Mouse (Mus musculus): ENCODE measurements at regions not wholly inside any gene's neighbourhood (a gene's known extent, or its start where the extent isn't known, plus 50 kb on each side); places are given as distances from the start of the nearest gene placed in this dataset.

DNA sequence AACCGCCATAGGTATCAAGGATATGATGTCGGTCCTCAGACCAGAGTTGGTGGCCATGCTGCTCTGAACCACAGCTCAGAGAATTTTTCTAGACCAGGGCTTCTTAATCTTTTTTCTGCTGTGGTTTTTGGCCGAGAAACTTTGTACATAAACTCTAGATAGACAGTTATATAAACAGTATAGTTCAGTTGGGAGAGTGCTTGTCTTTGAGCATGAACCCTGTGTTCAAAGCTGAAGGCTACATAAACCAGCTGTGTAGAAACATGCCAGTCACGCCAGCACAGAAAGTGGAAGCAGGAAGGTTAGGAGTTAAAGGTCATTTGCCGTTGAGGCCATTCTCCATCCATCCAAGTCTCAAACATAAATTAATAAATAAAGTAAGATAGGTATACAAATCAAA is 90.6 kb upstream of the Lclat1 start:
- in situ Hi-C loops (cut with MboI; ENCODE audit: low pct_unique_long_range_greater_than_20kb), result no loop called here
- DNase-seq (ENCODE audit: low read depth, low spot score), result no peak
- CTCF ChIA-PET, result no interaction called here

GRCm38 (mm10) chr17:73022630-73023051 is 85.1 kb upstream of the Lclat1 start:
- DNase-seq (ENCODE audit: low read depth, low spot score), result peak; percentile 44
- CTCF ChIA-PET, result interaction anchor here (1.0 to 1.4 kb wide), 4 partner anchors 9 to 105 kb away, joined by 3 to 6 read pairs (median 4); partner anchors contain the start of gene Lbh
- in situ Hi-C loops (cut with MboI; ENCODE audit: low pct_unique_long_range_greater_than_20kb), result no loop called here
- POLR2A ChIA-PET, result no interaction called here
- no peak for TF ChIP-seq CTCF (IDR thresholded peaks at IDR 0.05)
- peak; percentile 54 for ATAC-seq
- no peaks in the 10 kb centered on the region for H3K27me3 ChIP-seq

More for the DNA sequence above, 90.6 kb upstream of the Lclat1 start:
- H3K27me3 ChIP-seq, result no peaks in the 10 kb centered on the region
- ATAC-seq, result no peak
- POLR2A ChIA-PET, result no interaction called here
- TF ChIP-seq CTCF (IDR thresholded peaks at IDR 0.05), result no peak

GRCm38 (mm10) chr17:73023362-73024107 is 84.2 kb upstream of the Lclat1 start:
- POLR2A ChIA-PET, result interaction anchor here (1.4 kb wide), 1 partner anchor 34 kb away, joined by 5 read pairs; no protein-coding TSS in a partner anchor
- TF ChIP-seq CTCF (IDR thresholded peaks at IDR 0.05), result no peak
- DNase-seq (ENCODE audit: low read depth, low spot score) (no peak), ATAC-seq (no peak)
- CTCF ChIA-PET, result interaction anchor here (1.2 kb wide), 1 partner anchor 8 kb away, joined by 3 read pairs; no protein-coding TSS in a partner anchor
- H3K27me3 ChIP-seq, result no peaks in the 10 kb centered on the region
- in situ Hi-C loops (cut with MboI; ENCODE audit: low pct_unique_long_range_greater_than_20kb), result no loop called here

DNA sequence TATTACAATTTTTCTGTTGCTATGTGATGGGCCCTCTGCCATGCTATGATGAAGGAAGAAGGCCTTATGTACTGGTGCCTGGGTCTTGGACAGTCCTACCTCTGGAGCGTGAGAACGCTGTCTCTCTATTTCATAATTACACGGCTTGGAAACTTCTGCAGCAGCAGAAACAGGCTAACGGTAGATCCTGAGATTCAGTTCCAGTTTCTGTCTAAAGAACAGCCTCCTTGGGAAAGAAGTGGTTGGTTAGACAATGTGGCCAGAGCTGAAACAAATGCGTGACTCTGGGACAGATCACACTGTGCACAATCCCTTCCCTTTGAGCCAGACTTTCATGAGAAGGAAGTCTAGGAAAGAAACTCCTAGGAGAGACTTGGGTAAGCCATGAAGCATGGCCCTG is 80.7 kb upstream of the Lclat1 start:
- no peaks in the 10 kb centered on the region for H3K27me3 ChIP-seq
- ChIA-PET CTCF (no interaction called here), POLR2A (no interaction called here)
- in situ Hi-C loops (cut with MboI; ENCODE audit: low pct_unique_long_range_greater_than_20kb), result no loop called here
- DNase-seq (ENCODE audit: low read depth, low spot score) (no peak), ATAC-seq (no peak)
- TF ChIP-seq CTCF (IDR thresholded peaks at IDR 0.05), result no peak

DNA sequence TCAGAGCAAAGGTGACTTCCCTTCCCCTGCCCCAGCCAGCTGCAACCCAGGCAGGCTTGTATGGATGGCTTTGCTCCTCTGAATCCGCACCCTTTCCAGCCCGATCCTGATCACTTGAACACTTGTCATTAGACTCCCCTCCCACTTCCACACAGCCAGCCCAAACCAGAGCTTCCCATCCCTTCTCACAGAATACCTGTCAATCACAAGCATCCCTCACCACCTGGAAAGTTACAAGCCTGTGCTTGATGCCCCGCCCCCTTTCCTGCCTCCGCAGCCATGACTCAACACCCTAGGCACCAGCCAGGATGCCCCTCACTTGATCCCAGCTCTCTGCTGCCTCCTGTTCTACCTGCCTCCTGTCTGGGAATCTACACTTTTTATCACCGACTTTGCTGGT is 76.0 kb upstream of the Lclat1 start:
- ATAC-seq, result no peak
- ChIA-PET CTCF (interaction anchor here (1.1 kb wide), 1 partner anchor 21 kb away, joined by 4 read pairs; no protein-coding TSS in a partner anchor), POLR2A (no interaction called here)
- no peaks in the 10 kb centered on the region for H3K27me3 ChIP-seq
- no peak for TF ChIP-seq CTCF (IDR thresholded peaks at IDR 0.05)
- DNase-seq (ENCODE audit: low read depth, low spot score), result no peak
- in situ Hi-C loops (cut with MboI; ENCODE audit: low pct_unique_long_range_greater_than_20kb), result no loop called here

DNA sequence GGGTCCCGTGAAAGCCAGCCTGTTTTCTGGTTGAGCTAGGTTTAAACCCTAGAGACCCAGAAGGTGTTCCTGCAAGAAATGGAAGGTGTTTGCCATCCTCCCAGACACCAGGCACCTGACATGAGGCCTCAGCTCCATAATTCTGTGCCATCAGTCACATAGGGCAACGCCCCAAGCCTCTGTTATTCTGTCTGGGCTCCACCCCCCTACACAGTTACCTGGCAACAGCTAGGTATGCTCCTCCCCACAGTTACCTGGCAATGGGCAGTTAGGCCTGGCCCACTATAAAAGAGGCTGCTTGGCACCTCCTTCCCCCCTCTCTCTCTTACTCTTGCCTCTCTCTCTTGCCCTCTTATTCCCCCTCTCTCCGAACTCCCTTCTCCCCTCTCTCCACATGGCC is 75.5 kb upstream of the Lclat1 start:
- ChIA-PET POLR2A (no interaction called here), CTCF (interaction anchor here (1.1 kb wide), 1 partner anchor 21 kb away, joined by 4 read pairs; no protein-coding TSS in a partner anchor)
- in situ Hi-C loops (cut with MboI; ENCODE audit: low pct_unique_long_range_greater_than_20kb), result no loop called here
- H3K27me3 ChIP-seq, result no peaks in the 10 kb centered on the region
- DNase-seq (ENCODE audit: low read depth, low spot score) (no peak), ATAC-seq (no peak)
- TF ChIP-seq CTCF (IDR thresholded peaks at IDR 0.05), result no peak

- POLR2A ChIA-PET, result no interaction called here
These were observed 73.4 kb upstream of the Lclat1 start for GRCm38 (mm10) chr17:73034420-73034819.

GRCm38 (mm10) chr17:73034981-73035481 is 72.8 kb upstream of the Lclat1 start:
- no peak for DNase-seq (ENCODE audit: low read depth, low spot score)
- POLR2A ChIA-PET, result interaction anchor here (0.7 kb wide), 2 partner anchors 20 to 64 kb away, joined by 3 to 4 read pairs; no protein-coding TSS in a partner anchor

More at GRCm38 (mm10) chr17:73034420-73034819, 73.4 kb upstream of the Lclat1 start:
- TF ChIP-seq CTCF (IDR thresholded peaks at IDR 0.05), result no peak
- in situ Hi-C loops (cut with MboI; ENCODE audit: low pct_unique_long_range_greater_than_20kb), result no loop called here
- DNase-seq (ENCODE audit: low read depth, low spot score), result no peak
- no peak for ATAC-seq
- no peaks in the 10 kb centered on the region for H3K27me3 ChIP-seq
- CTCF ChIA-PET, result interaction anchor here (1.1 kb wide), 1 partner anchor 24 kb away, joined by 3 read pairs; no protein-coding TSS in a partner anchor

DNA sequence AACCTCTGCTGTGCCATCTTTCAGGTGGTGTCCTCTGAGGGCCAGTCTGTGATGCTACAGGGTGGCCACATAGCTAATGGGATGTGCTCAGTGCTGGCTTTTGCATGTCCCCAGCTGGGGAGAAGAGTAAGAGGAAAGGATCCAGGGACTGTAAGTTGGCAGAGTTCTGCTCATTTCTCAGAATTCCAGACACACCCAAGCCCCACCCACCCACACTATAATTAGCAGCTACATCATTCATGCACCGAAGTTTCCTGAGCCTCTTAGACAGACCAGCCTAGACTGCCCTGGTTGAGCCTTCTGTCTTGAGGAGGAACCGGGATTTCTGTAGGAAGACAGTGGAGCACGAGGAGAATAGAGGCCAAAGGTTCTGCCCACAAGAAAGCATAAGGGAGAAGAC is 70.9 kb upstream of the Lclat1 start:
- ChIA-PET CTCF (no interaction called here), POLR2A (no interaction called here)
- DNase-seq (ENCODE audit: low read depth, low spot score), result no peak
- no peak for TF ChIP-seq CTCF (IDR thresholded peaks at IDR 0.05)
- in situ Hi-C loops (cut with MboI; ENCODE audit: low pct_unique_long_range_greater_than_20kb), result no loop called here
- H3K27me3 ChIP-seq, result no peaks in the 10 kb centered on the region
- ATAC-seq, result no peak

More at GRCm38 (mm10) chr17:73034981-73035481, 72.8 kb upstream of the Lclat1 start:
- no peak for TF ChIP-seq CTCF (IDR thresholded peaks at IDR 0.05)
- no peak for ATAC-seq
- CTCF ChIA-PET, result interaction anchor here (1.1 kb wide), 1 partner anchor 24 kb away, joined by 3 read pairs; no protein-coding TSS in a partner anchor
- H3K27me3 ChIP-seq, result no peaks in the 10 kb centered on the region
- in situ Hi-C loops (cut with MboI; ENCODE audit: low pct_unique_long_range_greater_than_20kb), result no loop called here

GRCm38 (mm10) chr17:73038586-73038985 is 69.2 kb upstream of the Lclat1 start:
- ATAC-seq, result no peak
- no peak for TF ChIP-seq CTCF (IDR thresholded peaks at IDR 0.05)
- in situ Hi-C loops (cut with MboI; ENCODE audit: low pct_unique_long_range_greater_than_20kb), result no loop called here
- CTCF ChIA-PET, result interaction anchor here (1.2 kb wide), 1 partner anchor 11 kb away, joined by 5 read pairs; no protein-coding TSS in a partner anchor
- POLR2A ChIA-PET, result no interaction called here
- no peaks in the 10 kb centered on the region for H3K27me3 ChIP-seq
- no peak for DNase-seq (ENCODE audit: low read depth, low spot score)

DNA sequence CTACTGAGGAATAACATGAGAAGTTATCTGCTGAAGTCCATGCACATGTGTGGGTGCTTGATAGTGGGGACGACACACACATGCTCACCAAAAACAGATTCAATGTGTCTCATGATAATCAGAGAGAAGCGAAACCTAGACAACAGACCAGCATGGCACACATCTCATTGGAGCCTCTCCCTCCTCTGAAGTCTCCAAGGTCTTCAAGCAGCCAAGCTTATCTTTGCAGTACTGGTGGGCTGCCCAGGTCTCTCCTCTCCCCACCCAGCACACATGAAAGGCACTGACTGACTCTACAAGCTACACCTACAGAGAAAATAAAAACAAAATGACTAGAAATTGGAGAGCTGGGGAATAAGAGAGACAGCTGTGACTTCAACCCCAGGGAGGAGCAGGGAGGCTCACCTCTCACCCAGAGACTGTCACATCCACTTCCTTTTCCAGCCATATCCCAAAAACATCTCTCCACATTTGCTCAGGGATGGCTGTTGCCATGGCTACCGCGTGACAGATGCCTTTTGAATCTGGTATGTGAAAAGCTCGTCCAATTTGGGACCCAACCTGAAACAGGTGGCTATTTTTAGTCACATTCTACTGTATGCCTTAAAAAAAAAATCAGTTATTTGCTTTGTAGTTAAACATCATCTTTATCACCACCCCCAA is 62.7 kb upstream of the Lclat1 start:
- no peak for DNase-seq (ENCODE audit: low read depth, low spot score)
- CTCF ChIA-PET, result no interaction called here
- POLR2A ChIA-PET, result no interaction called here
- TF ChIP-seq CTCF (IDR thresholded peaks at IDR 0.05), result no peak
- in situ Hi-C loops (cut with MboI; ENCODE audit: low pct_unique_long_range_greater_than_20kb), result no loop called here
- no peaks in the 10 kb centered on the region for H3K27me3 ChIP-seq
- no peak for ATAC-seq
